Mouse (Mus musculus) splenic B cell, adult 2 months (primary cell): Measurements from ENCODE around the gene Bpgm.

Experiments
- DNase-seq: peaks from one replicate; pipeline ENCODE4 v3.0.0-alpha.2; 2011; ENCODE audit warnings: low read depth, low spot score
- H3K27me3 ChIP-seq: 2 replicates; pipeline ENCODE4 v1.6.1; 2012; ENCODE audit warnings: mild to moderate bottlenecking, low read length, moderate library complexity, mixed read lengths; ENCODE audit not compliant: control insufficient read depth, poor library complexity, insufficient read depth, severe bottlenecking
- H3K36me3 ChIP-seq: 2 replicates; pipeline ENCODE4 v1.6.1; 2012; ENCODE audit warnings: mild to moderate bottlenecking, low read length, moderate library complexity, mixed read lengths; ENCODE audit not compliant: control insufficient read depth, poor library complexity, insufficient read depth, severe bottlenecking

Gene Bpgm

DNA sequence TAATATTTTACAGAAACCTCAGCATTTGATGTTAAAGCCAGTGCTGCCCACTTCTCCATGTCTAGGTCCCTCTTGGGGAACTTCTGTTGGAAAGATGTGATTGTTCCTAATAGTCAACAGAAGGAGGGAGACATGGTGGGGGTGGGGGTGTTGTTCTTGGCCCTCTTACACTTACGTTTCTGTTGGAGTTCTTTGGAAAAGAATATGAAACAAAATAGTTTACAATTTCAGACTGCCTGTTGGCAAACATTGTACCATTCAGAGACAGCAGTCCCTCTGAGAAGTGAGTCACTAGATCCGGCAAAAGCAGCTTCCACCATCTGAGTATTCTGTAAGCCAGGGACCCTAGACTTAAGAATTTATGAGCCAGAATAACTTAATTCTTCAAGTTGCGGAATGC lies 54.0 kb downstream of the Bpgm start:
- Histone ChIP-seq H3K27me3 (no peaks in the 10 kb centered on the region), H3K36me3 (no peaks in the 10 kb centered on the region)
- no peak for DNase-seq

DNA sequence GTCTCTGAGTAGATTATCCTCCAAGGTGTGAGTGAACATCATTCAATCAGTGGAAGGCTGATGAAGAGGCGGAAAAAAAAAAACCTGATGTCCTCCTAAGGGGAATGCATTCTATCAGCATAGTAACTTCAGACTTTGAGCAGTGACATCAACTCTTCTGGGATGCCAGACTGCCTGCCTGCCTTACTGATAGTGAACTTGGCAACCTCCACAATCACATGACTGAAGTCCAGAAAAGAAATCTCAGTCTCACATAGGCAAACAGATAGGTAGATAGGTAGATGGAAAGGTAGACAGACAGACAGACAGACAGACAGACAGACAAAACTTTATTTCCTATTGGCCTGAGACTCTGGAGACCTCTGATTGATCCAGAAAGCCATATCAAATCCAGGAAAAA lies 57.0 kb downstream of the Bpgm start:
- no peaks in the 10 kb centered on the region for H3K27me3 ChIP-seq
- H3K36me3 ChIP-seq, result no peaks in the 10 kb centered on the region
- DNase-seq, result no peak

DNA sequence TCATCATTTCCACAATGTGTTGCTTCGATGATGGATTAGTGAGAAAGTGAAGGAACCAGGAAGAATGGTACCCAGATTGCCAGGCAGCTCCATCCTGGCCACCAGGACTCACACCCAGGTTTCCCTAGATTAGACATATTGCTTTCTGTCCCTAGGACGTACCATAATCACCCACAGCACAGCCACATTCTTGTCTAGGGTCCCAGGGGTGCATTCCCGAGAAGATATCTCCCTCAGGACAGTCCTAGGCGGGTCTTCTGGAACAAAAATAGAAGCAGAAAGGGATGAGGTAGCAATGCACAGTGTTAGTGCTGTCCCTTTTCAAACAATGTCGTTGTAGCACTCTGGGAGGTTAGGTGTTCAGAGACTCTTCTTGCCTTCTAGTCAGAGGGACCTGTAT lies 57.9 kb downstream of the Bpgm start:
- H3K36me3 ChIP-seq, result no peaks in the 10 kb centered on the region
- H3K27me3 ChIP-seq, result no peaks in the 10 kb centered on the region
- DNase-seq, result no peak

DNA sequence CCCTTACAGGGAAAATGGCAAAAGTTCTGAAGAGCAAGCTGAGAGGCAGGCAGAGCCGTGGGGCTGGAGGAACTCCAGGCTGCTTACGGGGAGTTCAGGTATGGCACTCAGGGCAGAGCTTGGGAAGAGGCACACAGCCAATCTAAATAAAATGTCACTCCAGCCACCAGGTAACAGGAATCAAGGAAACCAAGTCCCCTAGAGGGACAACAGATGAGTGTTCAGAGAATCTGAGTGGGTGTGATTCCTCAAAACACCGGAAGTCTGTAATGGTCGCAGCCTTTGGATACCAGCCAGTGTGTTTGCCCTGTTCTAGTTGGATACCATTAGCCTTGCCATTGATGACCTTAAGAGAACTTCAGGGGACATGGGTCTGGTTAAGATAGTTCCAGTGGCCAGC lies 66.9 kb downstream of the Bpgm start:
- DNase-seq, result no peak
- H3K36me3 ChIP-seq, result no peaks in the 10 kb centered on the region
- H3K27me3 ChIP-seq, result no peaks in the 10 kb centered on the region

DNA sequence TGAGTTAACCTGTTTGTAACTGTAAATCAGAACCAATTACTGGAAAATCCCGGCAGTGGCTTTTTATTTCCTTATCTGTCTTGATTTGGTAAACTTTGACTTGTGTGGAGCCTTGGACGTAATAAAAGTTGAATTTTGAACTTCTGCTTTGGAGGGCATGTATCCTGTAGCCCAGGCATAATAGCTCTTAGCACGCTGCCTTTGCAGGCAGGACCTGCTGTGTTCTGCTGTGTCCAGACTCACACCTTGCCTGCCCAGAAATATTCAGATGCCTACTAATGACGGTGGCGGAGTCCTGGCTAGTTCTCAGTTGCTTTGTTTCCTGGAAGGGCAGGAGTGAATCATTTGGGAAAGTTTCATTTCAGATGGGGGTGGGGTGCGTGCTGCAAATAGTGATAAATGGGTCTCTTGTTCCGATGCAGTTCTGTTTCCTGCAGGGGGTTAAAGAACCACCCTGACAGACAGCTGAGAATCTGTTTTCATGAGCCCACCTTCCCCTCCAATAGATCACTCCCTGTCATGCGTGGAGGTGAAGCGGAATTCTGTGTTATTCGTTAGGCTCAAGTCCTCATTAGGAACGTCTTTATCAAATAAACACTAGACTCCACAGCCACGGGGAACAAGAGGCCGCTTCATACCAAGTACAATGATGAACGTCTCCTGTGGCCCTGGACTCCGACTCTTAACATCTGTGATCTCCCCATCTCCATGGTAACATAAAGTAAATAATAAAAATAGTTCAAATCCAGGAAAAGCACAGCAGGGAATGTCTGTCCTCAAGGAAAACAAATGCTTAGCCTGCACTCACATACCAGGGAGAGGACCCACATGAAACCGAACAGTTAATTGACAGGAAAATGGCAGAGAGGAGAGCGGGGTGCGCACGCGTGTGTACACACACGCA lies 67.5 kb downstream of the Bpgm start:
- DNase-seq, result no peak
- no peaks in the 10 kb centered on the region for H3K27me3 ChIP-seq

DNA sequence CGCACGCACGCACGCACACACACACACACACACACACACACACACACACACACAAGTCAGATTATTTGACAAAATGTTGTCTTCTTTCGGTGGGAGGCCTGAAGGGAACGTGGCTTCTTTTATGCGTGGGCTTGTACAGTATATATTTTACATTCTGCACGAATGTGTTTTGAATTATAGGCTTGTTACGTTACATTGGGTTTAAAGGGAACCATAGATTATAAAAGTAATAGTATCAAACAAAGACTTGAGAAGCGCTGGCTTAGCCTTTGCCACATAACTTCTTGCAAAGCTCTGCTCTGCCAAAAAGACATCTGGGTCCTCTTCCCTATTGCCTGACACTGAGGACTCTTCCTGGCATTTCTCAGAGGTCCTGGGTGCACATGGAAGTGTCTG lies 68.2 kb downstream of the Bpgm start:
- DNase-seq, result no peak
- Histone ChIP-seq H3K27me3 (no peaks in the 10 kb centered on the region), H3K36me3 (no peaks in the 10 kb centered on the region)

More for the DNA sequence above, 67.5 kb downstream of the Bpgm start:
- no peaks in the 10 kb centered on the region for H3K36me3 ChIP-seq

DNA sequence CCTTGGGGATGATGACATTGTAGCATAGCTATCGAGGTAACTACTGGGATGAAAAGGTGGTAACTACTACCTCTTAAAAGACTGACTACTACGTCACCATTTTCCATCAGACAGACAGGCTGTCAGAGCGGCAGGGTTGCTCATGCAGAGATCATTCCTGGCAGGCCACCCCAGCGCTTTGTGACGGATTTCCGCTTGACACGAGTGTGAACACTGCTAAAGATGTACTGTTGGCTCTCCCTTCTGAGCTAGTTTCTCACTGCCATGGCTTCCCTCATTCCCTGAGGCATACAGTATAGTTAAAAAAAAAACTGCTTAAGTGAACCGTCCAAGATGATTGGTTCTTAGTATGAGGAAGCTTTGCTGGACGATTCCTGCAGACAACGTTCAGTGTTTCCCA lies 69.3 kb downstream of the Bpgm start:
- Histone ChIP-seq H3K36me3 (no peaks in the 10 kb centered on the region), H3K27me3 (no peaks in the 10 kb centered on the region)
- DNase-seq, result no peak

DNA sequence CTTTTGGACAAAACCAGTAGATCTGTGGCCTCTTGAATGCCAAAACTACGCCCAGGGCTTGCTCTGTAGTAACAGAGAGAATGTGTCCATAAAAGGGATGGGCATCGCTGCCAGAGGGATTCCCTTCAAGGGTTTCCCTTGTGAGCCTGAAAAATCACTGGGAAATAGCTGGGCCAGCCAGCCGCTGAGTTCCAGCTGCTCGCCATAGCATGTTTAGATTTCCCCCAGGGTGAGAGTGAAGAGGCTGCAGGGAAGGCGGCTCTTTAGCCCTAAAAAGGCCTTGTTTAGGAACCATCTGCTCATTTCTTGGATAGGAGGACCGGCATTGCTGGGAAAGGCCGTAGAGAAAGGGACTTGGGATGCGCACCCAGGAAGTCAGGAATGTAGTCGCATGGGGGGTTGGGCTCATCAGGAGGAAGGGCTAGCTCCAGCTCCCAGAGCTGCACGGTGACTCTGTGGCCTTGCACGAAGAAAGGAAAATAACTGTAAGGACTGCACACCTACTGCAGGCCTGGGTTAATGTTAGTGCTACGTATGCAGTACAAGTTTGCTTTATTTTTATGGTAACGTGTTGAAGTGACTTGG lies 72.5 kb downstream of the Bpgm start:
- no peak for DNase-seq
- no peaks in the 10 kb centered on the region for H3K36me3 ChIP-seq
- H3K27me3 ChIP-seq, result no peaks in the 10 kb centered on the region

DNA sequence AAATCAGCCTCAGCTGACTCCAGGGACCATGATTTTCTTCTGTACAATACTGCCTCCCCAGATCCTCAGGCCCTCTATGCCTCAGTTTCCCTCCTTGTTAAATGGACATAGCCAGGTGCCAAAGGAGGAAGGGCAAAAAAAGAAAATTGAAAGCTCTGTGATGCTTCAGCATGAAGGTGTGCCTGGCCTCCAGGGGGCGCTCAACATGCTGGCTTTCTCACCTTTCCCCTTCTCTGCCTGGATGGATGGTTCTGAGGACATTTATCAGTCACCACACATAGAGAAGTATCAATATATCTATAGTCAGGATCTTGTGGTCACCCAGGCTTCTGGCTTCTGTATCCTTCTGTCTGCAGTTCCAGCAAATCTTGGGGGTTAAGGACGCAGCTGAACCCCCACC lies 73.0 kb downstream of the Bpgm start:
- no peaks in the 10 kb centered on the region for H3K27me3 ChIP-seq
- DNase-seq, result peak; percentile 64
- no peaks in the 10 kb centered on the region for H3K36me3 ChIP-seq

DNA sequence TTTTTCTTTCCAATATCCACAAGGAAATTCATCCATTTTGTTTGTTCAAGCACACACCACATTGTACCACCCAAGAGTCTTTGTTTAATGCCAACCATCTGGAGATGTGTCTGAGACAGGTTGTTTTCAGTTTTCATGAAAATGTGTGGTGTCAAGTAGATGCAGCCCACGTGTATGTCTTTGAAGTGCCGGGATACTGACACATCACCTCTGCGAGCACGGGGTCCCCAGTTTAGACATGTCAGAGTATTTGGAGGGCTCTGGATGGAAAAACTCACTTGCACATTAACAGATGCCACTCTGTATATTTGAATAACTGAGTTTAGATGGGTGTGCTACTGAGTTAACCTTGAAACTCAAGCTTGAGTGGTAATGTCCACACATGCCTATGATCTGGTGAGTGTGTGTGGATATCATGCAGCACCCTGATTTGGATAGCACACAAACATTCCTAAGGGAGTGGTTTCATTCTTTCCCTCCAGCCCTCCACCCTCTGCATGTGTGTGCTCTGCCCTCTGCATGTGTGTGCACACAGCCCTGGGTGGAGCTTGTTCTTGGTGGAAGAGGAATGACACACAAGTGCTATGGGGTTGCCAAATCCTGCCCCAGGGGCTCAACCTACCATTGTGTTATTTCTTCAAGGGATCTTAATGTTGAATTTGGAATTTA lies 76.6 kb downstream of the Bpgm start:
- no peaks in the 10 kb centered on the region for H3K36me3 ChIP-seq
- H3K27me3 ChIP-seq, result no peaks in the 10 kb centered on the region
- no peak for DNase-seq

DNA sequence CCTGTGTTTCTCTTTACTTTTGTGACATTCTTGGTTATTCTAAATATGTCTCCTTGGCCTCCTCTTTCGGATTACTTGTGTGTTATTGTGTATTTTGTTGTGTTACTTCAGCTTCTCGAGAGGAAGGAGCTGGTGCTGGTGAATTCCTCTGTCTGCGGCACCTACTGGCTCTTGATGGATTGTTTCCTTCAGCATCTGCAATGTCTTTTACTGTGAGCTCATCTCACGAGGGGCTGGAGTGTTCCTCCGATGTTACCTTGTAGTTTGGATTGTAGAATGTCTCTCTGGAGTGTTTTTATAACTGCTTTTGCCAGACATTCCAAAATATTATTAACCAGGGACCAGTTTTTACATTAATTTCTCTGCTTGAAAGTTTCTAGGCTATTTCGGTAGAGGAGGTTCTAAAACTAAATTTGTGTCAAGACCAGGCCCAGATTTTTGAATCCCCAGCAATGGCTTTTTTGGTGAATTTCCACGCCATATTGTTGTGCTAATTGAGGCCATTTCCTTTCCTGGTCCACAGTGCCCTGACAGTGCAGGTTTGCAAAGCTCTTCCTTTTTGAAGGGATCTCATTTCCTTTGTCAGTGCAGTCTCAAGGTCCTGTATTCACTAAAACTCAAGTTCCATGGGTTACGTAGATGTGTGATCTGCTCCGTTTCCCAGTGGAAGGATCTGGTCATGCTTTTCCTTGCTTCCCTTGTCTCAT lies 78.4 kb downstream of the Bpgm start:
- Histone ChIP-seq H3K36me3 (no peaks in the 10 kb centered on the region), H3K27me3 (no peaks in the 10 kb centered on the region)
- no peak for DNase-seq
